In genomic region chr3:109454633-109455032, GRCm38 (mm10) we compare ENCODE assay signal across 16 mouse cellular contexts.
DNase-seq lines count a peak whose midpoint lies in the region; ATAC-seq lines count a peak whose summit lies in the region.
"Had no signal": no experiment of that assay in that cellular context is flagged by ENCODE, and none has a peak within 500 bp of the region (broad histone marks: within the 10 kb centered on the region; RNA-seq: fewer than 3 reads in every experiment).

No protein-coding gene starts in this region.

- peak; percentile 24; the same call in 1 of the 2 replicates for ATAC-seq in megakaryocyte, adult 5-6 weeks (ENCODE audit: poor library complexity, severe bottlenecking)
- ATAC-seq: forebrain, embryonic 14.5 days; hindbrain, postnatal 0 days had no signal

- peak; percentile 13 for DNase-seq in lung, postnatal 10 days
- DNase-seq in lung, postnatal 14 days: no peak
- DNase-seq in induced T-regulatory cell, adult 2 months (ENCODE audit: low read depth): peak; percentile 52
- DNase-seq in heart, adult 8-10 months (ENCODE audit: low spot score): no peak
- no peak for DNase-seq in embryo, embryonic 10.5 days (ENCODE audit: low spot score)
- no peak for DNase-seq in heart, postnatal 25 days (ENCODE audit: low spot score)
- DNase-seq: adrenal gland, postnatal 14 days; cerebellum, adult 18-20 months; cerebellum, adult 9-11 months; cerebellum, postnatal 36 days; gastrocnemius, postnatal 36 days; heart, adult 11 months; heart, postnatal 10 days had no signal

- intact Hi-C loops in heart, postnatal 25 days (cut with DNase I): no loop called here

Comparison
In these comparisons a context has a peak if more than half of its experiments do, and no peak if none do; other contexts are left out.
1. DNase-seq: peak in lung, postnatal 10 days (single experiment) and induced T-regulatory cell, adult 2 months (single experiment); none in lung, postnatal 14 days (single experiment), heart, adult 8-10 months (single experiment), embryo, embryonic 10.5 days (single experiment) and heart, postnatal 25 days (single experiment).